Mouse (Mus musculus) neural tube, embryonic 12.5 days (tissue): ENCODE measurements around the gene Ip6k3. TPM values are rescaled to one million over a fixed set of nuclear protein-coding genes. Genes with fewer than 3 reads are reported as not detected.

Source experiments
- ATAC-seq: fragments of 200-750 bp; cut with Nextera tagmentation; 2 replicates; pipeline ENCODE4 v1.8.0; 2017; ENCODE audit warnings: low read depth, mild to moderate bottlenecking, moderate TSS enrichment, moderate library complexity; ENCODE audit not compliant: low FRiP score
- H3K27ac ChIP-seq: fragments of 300-500 bp; sonication (generic); 2 replicates; pipeline ENCODE4 v1.5.1; 2016
- H3K27me3 ChIP-seq: fragments of 300-500 bp; sonication (generic); replicated peaks from 2 replicates; pipeline ENCODE4 v1.6.1; 2016; ENCODE audit warnings: mild to moderate bottlenecking
- H3K36me3 ChIP-seq: fragments of 300-500 bp; sonication (generic); 2 replicates; pipeline ENCODE4 v1.6.1; 2016; ENCODE audit warnings: mild to moderate bottlenecking
- H3K4me1 ChIP-seq: fragments of 300-500 bp; sonication (generic); 2 replicates; pipeline ENCODE4 v1.6.1; 2016
- H3K4me2 ChIP-seq: fragments of 300-500 bp; sonication (generic); replicated peaks from 2 replicates; pipeline ENCODE4 v1.6.1; 2016; ENCODE audit warnings: mild to moderate bottlenecking
- H3K4me3 ChIP-seq: fragments of 300-500 bp; sonication (generic); 2 replicates; pipeline ENCODE4 v1.5.1; 2016
- H3K9ac ChIP-seq: fragments of 300-500 bp; sonication (generic); 2 replicates; pipeline ENCODE4 v1.6.1; 2016; ENCODE audit warnings: mild to moderate bottlenecking
- H3K9me3 ChIP-seq: fragments of 300-500 bp; sonication (generic); 2 replicates; pipeline ENCODE4 v1.6.1; 2016; ENCODE audit warnings: mild to moderate bottlenecking
- WGBS: fragments of 180-500 bp; shearing (Covaris S2); methylation state at CpG from one replicate; pipeline ENCODE4 v1.1.7; 2016; 5-methylcytosine and 5-hydroxymethylcytosine counted together
- polyA plus RNA-seq: library from polyadenylated mRNA; unstranded; fragments of >200 nt; fragmentation: Nextera tagmentation; extraction: Ambion mirVana; gene quantifications from 2 replicates; pipeline ENCODE4 v1.2.1, GENCODE M21; 2016

Ip6k3 gene
- polyA plus RNA-seq, 1 experiment from 2014 or later = 0.18 TPM

GRCm38 (mm10) chr17:27165054-27165773, 2.4 kb downstream of the Ip6k3 start:
- no peaks in the 10 kb centered on the region for H3K27me3 ChIP-seq
- no peak for ATAC-seq

DNA sequence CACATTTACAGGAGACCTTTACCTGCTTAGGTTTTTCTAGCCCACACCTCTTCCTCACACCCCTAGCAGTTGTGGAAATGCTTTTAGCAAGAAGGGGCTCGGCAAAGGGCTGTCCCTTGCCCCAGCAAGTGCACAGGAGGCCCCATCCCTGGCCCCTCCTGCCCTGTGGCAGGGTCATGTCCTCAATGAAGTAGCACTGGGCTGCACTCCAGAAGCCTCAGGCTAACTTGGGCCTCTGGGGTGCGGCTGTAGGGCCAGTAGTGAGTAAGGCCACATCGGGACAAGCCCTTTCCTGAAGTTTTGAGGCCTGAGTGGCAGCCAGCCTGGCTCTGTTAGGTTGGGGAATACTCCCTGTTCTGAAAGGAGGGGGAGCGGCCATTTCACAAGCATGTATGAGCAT, 6.7 kb downstream of the Ip6k3 start:
- Histone ChIP-seq H3K4me3 (no peak overlapping the region), H3K4me1 (peaks cover 15% of the 10 kb centered on the region; the same call in 1 of the 2 replicates), H3K9ac (no peak overlapping the region), H3K9me3 (no peaks in the 10 kb centered on the region), H3K4me2 (no peak overlapping the region), H3K36me3 (no peaks in the 10 kb centered on the region), H3K27ac (no peak overlapping the region), H3K27me3 (no peaks in the 10 kb centered on the region)
- no peak for ATAC-seq
- WGBS = 77% methylated on average over 4 of the region's 4 CpGs

More at GRCm38 (mm10) chr17:27165054-27165773, 2.4 kb downstream of the Ip6k3 start:
- H3K9me3 ChIP-seq = no peaks in the 10 kb centered on the region
- WGBS = 48% methylated on average over 8 of the region's 8 CpGs
- no peak overlapping the region for H3K9ac ChIP-seq
- H3K27ac ChIP-seq = no peak overlapping the region
- H3K36me3 ChIP-seq = no peaks in the 10 kb centered on the region
- H3K4me2 ChIP-seq = no peak overlapping the region
- peaks cover 18% of the 10 kb centered on the region for H3K4me1 ChIP-seq
- H3K4me3 ChIP-seq = no peak overlapping the region

- 0 out of 2 replicates have a peak, but pooled peaks cover 9% of the 10 kb centered on the region for H3K4me1 ChIP-seq
- no peaks in the 10 kb centered on the region for H3K27me3 ChIP-seq
- no peak for ATAC-seq
- 79% methylated on average over 7 of the region's 7 CpGs for WGBS
- H3K9me3 ChIP-seq = no peaks in the 10 kb centered on the region
- H3K27ac ChIP-seq = no peak overlapping the region
- no peak overlapping the region for H3K4me3 ChIP-seq
- no peak overlapping the region for H3K4me2 ChIP-seq
- no peak overlapping the region for H3K9ac ChIP-seq
- no peaks in the 10 kb centered on the region for H3K36me3 ChIP-seq
Observed at GRCm38 (mm10) chr17:27159169-27159568, 8.4 kb downstream of the Ip6k3 start.

GRCm38 (mm10) chr17:27158439-27158838, 9.2 kb downstream of the Ip6k3 start:
- Histone ChIP-seq H3K27me3 (no peaks in the 10 kb centered on the region), H3K9me3 (no peaks in the 10 kb centered on the region), H3K4me1 (peaks cover 11% of the 10 kb centered on the region; the same call in 1 of the 2 replicates), H3K9ac (no peak overlapping the region), H3K4me3 (no peak overlapping the region), H3K27ac (no peak overlapping the region), H3K4me2 (no peak overlapping the region), H3K36me3 (no peaks in the 10 kb centered on the region)
- no peak for ATAC-seq
- WGBS = 83% methylated on average over 6 of the region's 6 CpGs

DNA sequence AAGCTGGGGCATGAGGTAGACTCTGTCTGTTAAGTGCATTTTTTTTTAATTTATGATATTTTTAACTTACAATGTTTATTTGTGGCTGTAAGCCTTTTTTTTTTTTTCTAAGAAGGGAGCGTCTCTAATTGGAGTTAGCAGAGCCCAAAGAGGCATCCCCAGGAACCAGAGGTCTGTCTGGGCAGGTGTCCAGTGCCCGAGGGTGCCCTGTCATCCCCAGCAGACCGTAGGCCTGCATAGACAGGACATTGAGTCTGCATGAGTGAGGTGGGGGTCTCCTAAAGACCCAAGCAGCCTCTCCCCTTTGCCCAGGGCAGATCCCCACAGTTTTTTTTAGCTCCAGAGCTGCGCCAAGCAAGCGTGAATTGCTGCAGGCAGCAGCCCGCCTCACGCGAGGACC, 11.8 kb downstream of the Ip6k3 start:
- 68% methylated on average over 8 of the region's 8 CpGs for WGBS
- H3K4me2 ChIP-seq = no peak overlapping the region
- H3K27me3 ChIP-seq = no peaks in the 10 kb centered on the region
- no peak overlapping the region for H3K27ac ChIP-seq
- H3K9me3 ChIP-seq = no peaks in the 10 kb centered on the region
- no peak overlapping the region for H3K4me3 ChIP-seq
- peaks cover 13% of the 10 kb centered on the region; the same call in 1 of the 2 replicates for H3K4me1 ChIP-seq
- H3K36me3 ChIP-seq = no peaks in the 10 kb centered on the region
- no peak for ATAC-seq
- H3K9ac ChIP-seq = no peak overlapping the region

GRCm38 (mm10) chr17:27154881-27155280, 12.7 kb downstream of the Ip6k3 start:
- H3K9ac ChIP-seq = no peak overlapping the region

DNA sequence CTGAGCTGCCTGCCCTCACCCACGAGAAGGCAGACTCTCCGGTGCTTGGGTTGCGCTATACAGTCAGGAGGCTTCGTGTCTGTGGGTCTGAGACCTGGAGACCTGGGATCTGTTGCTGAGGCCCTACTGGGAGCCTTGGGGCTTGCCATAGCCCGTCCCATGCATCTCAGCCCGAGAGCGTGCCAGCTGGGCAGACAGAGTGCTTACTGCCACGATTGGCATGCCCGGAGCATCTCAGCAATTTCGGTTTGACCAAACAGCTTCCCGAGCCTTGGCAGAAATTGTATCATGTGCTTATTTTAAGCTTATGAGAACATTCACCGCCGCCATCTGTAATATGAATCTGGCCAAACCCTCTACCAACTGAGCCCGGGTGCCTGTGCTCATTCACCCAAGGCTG, 13.3 kb downstream of the Ip6k3 start:
- no peaks in the 10 kb centered on the region for H3K9me3 ChIP-seq
- 88% methylated on average over 14 of the region's 14 CpGs for WGBS
- H3K4me3 ChIP-seq = no peak overlapping the region
- H3K9ac ChIP-seq = no peak overlapping the region
- peaks cover 15% of the 10 kb centered on the region for H3K4me1 ChIP-seq
- no peaks in the 10 kb centered on the region for H3K36me3 ChIP-seq
- no peaks in the 10 kb centered on the region for H3K27me3 ChIP-seq
- ATAC-seq = no peak
- no peak overlapping the region for H3K4me2 ChIP-seq
- no peak overlapping the region for H3K27ac ChIP-seq

More at GRCm38 (mm10) chr17:27154881-27155280, 12.7 kb downstream of the Ip6k3 start:
- Histone ChIP-seq H3K9me3 (no peaks in the 10 kb centered on the region), H3K4me1 (peaks cover 13% of the 10 kb centered on the region; the same call in 1 of the 2 replicates), H3K27me3 (no peaks in the 10 kb centered on the region), H3K27ac (no peak overlapping the region), H3K36me3 (no peaks in the 10 kb centered on the region), H3K4me2 (no peak overlapping the region), H3K4me3 (no peak overlapping the region)
- ATAC-seq = no peak
- WGBS = 80% methylated on average over 6 of the region's 6 CpGs

GRCm38 (mm10) chr17:27153773-27154193, 13.8 kb downstream of the Ip6k3 start:
- H3K27ac ChIP-seq = no peak overlapping the region
- no peaks in the 10 kb centered on the region for H3K27me3 ChIP-seq
- no peak overlapping the region for H3K4me2 ChIP-seq
- no peaks in the 10 kb centered on the region for H3K9me3 ChIP-seq
- no peaks in the 10 kb centered on the region for H3K36me3 ChIP-seq
- ATAC-seq = no peak
- 59% methylated on average over 9 of the region's 9 CpGs for WGBS
- no peak overlapping the region for H3K9ac ChIP-seq
- H3K4me1 ChIP-seq = peaks cover 18% of the 10 kb centered on the region
- no peak overlapping the region for H3K4me3 ChIP-seq

DNA sequence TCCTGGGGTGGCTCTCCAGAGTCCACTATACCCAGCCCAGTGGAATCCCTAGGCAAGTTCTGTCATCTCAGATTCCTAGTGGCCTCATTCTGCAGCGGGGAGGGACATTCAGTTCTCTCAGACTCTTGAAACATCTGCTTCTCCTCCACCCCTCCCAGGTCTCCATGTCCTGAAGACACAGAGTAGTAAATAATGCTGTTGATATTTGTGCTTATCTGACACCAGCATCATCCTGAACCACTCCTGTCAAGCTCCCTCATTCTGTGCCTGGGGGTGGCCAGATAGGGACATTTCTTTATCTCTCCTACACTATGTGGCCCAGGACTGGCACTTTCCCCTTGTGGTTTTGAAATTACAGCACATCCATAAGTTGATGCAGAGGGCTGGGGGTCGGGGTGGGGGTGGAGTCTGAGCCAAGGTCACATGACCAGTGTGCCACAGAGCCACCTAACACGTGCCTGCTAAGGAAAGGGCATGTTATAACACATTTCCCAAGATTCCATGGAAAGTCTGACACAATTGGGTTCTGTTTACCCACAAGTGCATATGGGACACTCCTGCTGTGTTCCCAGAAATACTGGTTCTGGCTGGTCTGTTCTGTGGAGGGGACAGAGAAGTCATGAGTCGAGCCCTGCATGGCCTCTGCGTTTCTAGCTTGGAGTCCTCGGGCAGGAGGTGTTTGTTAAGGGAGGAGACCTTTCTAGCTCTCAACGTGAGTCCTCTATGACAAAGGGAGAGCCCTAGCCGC, 14.4 kb downstream of the Ip6k3 start:
- WGBS = 60% methylated on average over 8 of the region's 8 CpGs
- Histone ChIP-seq H3K9me3 (no peaks in the 10 kb centered on the region), H3K9ac (no peak overlapping the region), H3K4me3 (no peak overlapping the region), H3K4me1 (peaks cover 23% of the 10 kb centered on the region), H3K36me3 (no peaks in the 10 kb centered on the region), H3K27ac (no peak overlapping the region), H3K27me3 (no peaks in the 10 kb centered on the region), H3K4me2 (no peak overlapping the region)
- no peak for ATAC-seq

GRCm38 (mm10) chr17:27151411-27151810, 16.2 kb downstream of the Ip6k3 start:
- H3K4me3 ChIP-seq = no peak overlapping the region
- no peaks in the 10 kb centered on the region for H3K9me3 ChIP-seq
- H3K4me1 ChIP-seq = peaks cover 30% of the 10 kb centered on the region
- no peak overlapping the region for H3K9ac ChIP-seq
- H3K27me3 ChIP-seq = no peaks in the 10 kb centered on the region
- ATAC-seq = no peak
- H3K27ac ChIP-seq = no peak overlapping the region
- H3K36me3 ChIP-seq = no peaks in the 10 kb centered on the region
- H3K4me2 ChIP-seq = no peak overlapping the region
- 75% methylated on average over 8 of the region's 8 CpGs for WGBS

DNA sequence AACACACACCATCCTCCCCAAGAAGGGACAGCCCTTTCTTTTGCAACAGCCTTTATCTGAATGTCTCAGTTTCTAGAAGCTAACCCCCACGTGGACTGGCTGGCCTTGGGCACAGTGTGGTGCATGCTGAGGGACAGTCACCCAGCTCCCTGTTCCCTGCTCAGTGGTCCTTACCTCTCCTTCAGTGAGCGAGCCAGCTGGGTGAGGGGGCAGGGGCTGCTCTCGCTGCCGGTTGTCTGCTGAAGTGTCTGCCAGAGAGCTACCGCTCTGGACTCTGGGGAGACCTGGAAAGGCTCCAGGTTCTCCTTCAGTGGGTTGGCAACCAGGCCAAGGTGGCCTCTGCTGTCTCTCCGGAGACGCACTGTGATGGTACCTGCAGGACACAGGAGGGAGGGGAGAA, 16.7 kb downstream of the Ip6k3 start:
- Histone ChIP-seq H3K9ac (no peak overlapping the region), H3K4me1 (peaks cover 35% of the 10 kb centered on the region), H3K36me3 (no peaks in the 10 kb centered on the region), H3K27me3 (no peaks in the 10 kb centered on the region), H3K4me3 (no peak overlapping the region), H3K27ac (no peak overlapping the region), H3K4me2 (no peak overlapping the region), H3K9me3 (no peaks in the 10 kb centered on the region)
- ATAC-seq = no peak
- 78% methylated on average over 7 of the region's 7 CpGs for WGBS

GRCm38 (mm10) chr17:27146323-27146923, 21.2 kb downstream of the Ip6k3 start:
- WGBS = 17% methylated on average over 8 of the region's 8 CpGs
- Histone ChIP-seq H3K27me3 (no peaks in the 10 kb centered on the region), H3K4me3 (no peak overlapping the region), H3K9me3 (no peaks in the 10 kb centered on the region), H3K4me2 (peak overlapping the region; percentile 24), H3K36me3 (no peaks in the 10 kb centered on the region), H3K4me1 (peaks cover 46% of the 10 kb centered on the region), H3K9ac (no peak overlapping the region), H3K27ac (no peak overlapping the region)
- no peak for ATAC-seq
